Mouse (Mus musculus) stomach, postnatal 0 days (tissue): ENCODE measurements around the gene Tut7.

Experiments used
- CTCF ChIP-seq: IDR thresholded peaks from 2 replicates; pipeline ENCODE4 v1.5.1; 2016; ENCODE audit warnings: antibody characterized with exemption, low read depth, mild to moderate bottlenecking, moderate library complexity
- EP300 ChIP-seq: optimal IDR thresholded peaks from 2 replicates; pipeline ENCODE3; 2016; ENCODE audit warnings: antibody characterized with exemption

- TF ChIP-seq EP300 (peak; percentile 75), CTCF (peak; percentile 56)
Observed at GRCm38 (mm10) chr13:59770164-59770562, 52.8 kb downstream of the Tut7 start.
